Mouse (Mus musculus) brown adipose tissue, adult 24 weeks (tissue): ENCODE measurements around the gene Acox3. TPM values are rescaled to one million over a fixed set of nuclear protein-coding genes. Genes with fewer than 3 reads are reported as not detected.

Source experiments
- H3K27ac ChIP-seq: fragments of 200-500 bp; replicated peaks from 2 replicates; pipeline ENCODE4 v1.5.1; 2012; ENCODE audit warnings: low read depth, mild to moderate bottlenecking, low read length
- H3K4me1 ChIP-seq: fragments of 200-500 bp; 2 replicates; pipeline ENCODE4 v1.6.1; 2012; ENCODE audit warnings: low read length, mixed read lengths; ENCODE audit not compliant: control insufficient read depth, insufficient read depth, insufficient read length
- H3K4me3 ChIP-seq: fragments of 200-500 bp; 2 replicates; pipeline ENCODE4 v1.5.1; 2012; ENCODE audit warnings: low read depth, mild to moderate bottlenecking, low read length, moderate library complexity; ENCODE audit not compliant: insufficient read depth
- polyA plus RNA-seq: library from polyadenylated mRNA; stranded (reverse); fragments of >200 nt; gene quantifications from 2 replicates; pipeline ENCODE4 v1.2.4, GENCODE M21; 2012; ENCODE audit not compliant: missing spikeins, insufficient read depth, insufficient read length

The Acox3 gene
- polyA plus RNA-seq, 1 experiment = 24.1 TPM

GRCm38 (mm10) chr5:35593272-35593671, 10.4 kb downstream of the Acox3 start:
- no peak overlapping the region for H3K27ac ChIP-seq
- no peak overlapping the region for H3K4me3 ChIP-seq
- no peaks in the 10 kb centered on the region for H3K4me1 ChIP-seq

GRCm38 (mm10) chr5:35594768-35595167, 11.9 kb downstream of the Acox3 start:
- Histone ChIP-seq H3K4me3 (no peak overlapping the region), H3K4me1 (no peaks in the 10 kb centered on the region), H3K27ac (no peak overlapping the region)

- Histone ChIP-seq H3K27ac (no peak overlapping the region), H3K4me3 (no peak overlapping the region), H3K4me1 (no peaks in the 10 kb centered on the region)
Measured at GRCm38 (mm10) chr5:35595706-35596105, 12.9 kb downstream of the Acox3 start.

GRCm38 (mm10) chr5:35596169-35597160, 13.6 kb downstream of the Acox3 start:
- H3K4me1 ChIP-seq = no peaks in the 10 kb centered on the region
- H3K27ac ChIP-seq = no peak overlapping the region
- H3K4me3 ChIP-seq = no peak overlapping the region

DNA sequence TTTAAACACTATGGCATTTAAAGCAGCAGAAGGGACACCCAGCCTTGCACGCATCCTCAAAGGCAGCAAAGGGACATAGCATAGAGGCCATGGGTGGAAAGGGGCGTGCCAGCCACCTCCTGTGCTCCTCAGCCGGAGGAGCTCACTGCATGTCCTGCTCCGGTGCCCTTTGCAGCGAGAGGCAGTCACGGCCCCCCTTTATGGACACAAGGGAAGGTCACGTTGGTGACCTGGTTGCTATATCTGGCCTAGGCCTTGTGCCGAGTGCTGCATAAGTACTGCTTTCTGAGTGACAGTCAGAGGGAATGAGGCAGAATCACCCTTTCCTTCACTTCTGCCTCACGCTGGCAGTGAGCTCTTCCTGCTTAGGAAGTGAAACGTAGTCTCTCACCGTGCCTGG, 17.4 kb downstream of the Acox3 start:
- Histone ChIP-seq H3K4me3 (no peak overlapping the region), H3K4me1 (no peaks in the 10 kb centered on the region), H3K27ac (no peak overlapping the region)

DNA sequence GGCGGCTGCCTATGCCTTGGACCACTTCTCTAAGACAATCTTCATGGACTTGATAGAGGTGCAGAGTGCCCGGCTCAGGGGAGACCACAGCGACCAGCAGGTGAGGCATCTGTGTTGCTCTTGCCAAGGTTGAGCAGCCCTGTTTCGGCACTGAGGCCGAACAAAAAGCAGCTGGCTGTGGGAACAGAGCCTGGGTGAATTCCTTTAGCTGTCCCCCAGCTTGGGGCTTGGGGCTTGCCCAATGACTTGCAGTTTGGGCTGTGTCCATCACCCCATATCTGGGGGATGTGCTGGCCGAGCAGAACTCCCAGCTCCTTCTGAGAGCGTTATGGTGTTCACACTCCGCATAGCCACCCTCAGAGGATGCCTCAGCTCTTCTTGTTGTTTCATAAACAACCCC, 18.7 kb downstream of the Acox3 start:
- no peaks in the 10 kb centered on the region for H3K4me1 ChIP-seq
- H3K27ac ChIP-seq = no peak overlapping the region
- no peak overlapping the region for H3K4me3 ChIP-seq

- H3K27ac ChIP-seq = no peak overlapping the region
- H3K4me3 ChIP-seq = no peak overlapping the region
- peaks cover 9% of the 10 kb centered on the region for H3K4me1 ChIP-seq
Measured at GRCm38 (mm10) chr5:35605355-35605754, 22.5 kb downstream of the Acox3 start.

- Histone ChIP-seq H3K4me3 (no peak overlapping the region), H3K27ac (no peak overlapping the region), H3K4me1 (peaks cover 9% of the 10 kb centered on the region)
Measured at GRCm38 (mm10) chr5:35606800-35607199, 24.0 kb downstream of the Acox3 start.

GRCm38 (mm10) chr5:35607784-35608183, 24.9 kb downstream of the Acox3 start:
- Histone ChIP-seq H3K27ac (no peak overlapping the region), H3K4me3 (no peak overlapping the region), H3K4me1 (peaks cover 9% of the 10 kb centered on the region)

GRCm38 (mm10) chr5:35608559-35608958, 25.7 kb downstream of the Acox3 start:
- no peak overlapping the region for H3K4me3 ChIP-seq
- H3K4me1 ChIP-seq = peaks cover 9% of the 10 kb centered on the region
- H3K27ac ChIP-seq = no peak overlapping the region; the same call in 1 of the 2 replicates

- H3K27ac ChIP-seq = no peak overlapping the region; the same call in 1 of the 2 replicates
- H3K4me1 ChIP-seq = peaks cover 10% of the 10 kb centered on the region
- H3K4me3 ChIP-seq = no peak overlapping the region
Measured at GRCm38 (mm10) chr5:35609381-35609780, 26.5 kb downstream of the Acox3 start.

GRCm38 (mm10) chr5:35609971-35610370, 27.1 kb downstream of the Acox3 start:
- peaks cover 12% of the 10 kb centered on the region for H3K4me1 ChIP-seq
- H3K27ac ChIP-seq = no peak overlapping the region
- no peak overlapping the region for H3K4me3 ChIP-seq

GRCm38 (mm10) chr5:35610381-35610780, 27.5 kb downstream of the Acox3 start:
- no peak overlapping the region for H3K27ac ChIP-seq
- peaks cover 12% of the 10 kb centered on the region for H3K4me1 ChIP-seq

DNA sequence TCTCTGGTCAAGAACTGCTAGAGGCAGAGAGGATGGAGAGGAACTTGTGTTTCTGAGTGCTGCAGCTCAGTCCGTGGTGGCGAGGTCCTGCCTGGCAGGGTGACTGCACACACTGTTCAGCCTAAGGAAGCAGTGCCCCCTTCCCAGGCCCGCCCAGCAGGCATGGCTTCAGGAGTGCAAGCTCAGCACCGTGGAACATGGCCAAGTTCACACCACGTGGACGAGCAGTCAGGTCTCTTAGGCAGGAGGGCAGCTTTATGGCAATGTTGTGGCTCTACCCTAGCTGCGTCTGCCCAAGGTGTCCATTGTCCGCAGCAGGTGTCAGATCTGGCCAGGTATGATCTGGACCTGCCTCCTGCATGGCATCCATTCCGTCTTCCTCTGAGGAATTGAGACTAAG, 28.3 kb downstream of the Acox3 start:
- Histone ChIP-seq H3K4me1 (peaks cover 12% of the 10 kb centered on the region), H3K4me3 (no peak overlapping the region), H3K27ac (no peak overlapping the region)

More at GRCm38 (mm10) chr5:35610381-35610780, 27.5 kb downstream of the Acox3 start:
- H3K4me3 ChIP-seq = no peak overlapping the region

DNA sequence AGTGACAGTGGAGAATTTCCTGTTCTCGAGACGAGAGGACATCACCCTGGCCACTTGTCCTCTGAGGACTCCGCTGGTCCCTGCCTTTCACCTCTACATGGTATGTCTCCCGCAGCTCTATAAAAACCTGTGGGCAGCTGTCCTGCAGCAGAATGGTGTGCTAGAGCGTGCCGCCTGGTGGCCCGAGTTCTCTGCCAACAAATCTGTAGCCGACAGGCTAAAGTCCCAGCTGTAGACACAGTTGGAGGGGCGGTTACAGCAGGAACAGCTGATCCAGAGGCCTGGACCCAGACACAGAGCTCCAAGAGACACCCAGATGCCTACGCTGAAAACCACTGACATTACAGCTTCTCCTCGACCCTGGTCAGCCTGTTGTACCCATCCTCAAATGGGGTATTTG, 29.1 kb downstream of the Acox3 start:
- Histone ChIP-seq H3K4me3 (no peak overlapping the region), H3K4me1 (peaks cover 12% of the 10 kb centered on the region), H3K27ac (no peak overlapping the region)

DNA sequence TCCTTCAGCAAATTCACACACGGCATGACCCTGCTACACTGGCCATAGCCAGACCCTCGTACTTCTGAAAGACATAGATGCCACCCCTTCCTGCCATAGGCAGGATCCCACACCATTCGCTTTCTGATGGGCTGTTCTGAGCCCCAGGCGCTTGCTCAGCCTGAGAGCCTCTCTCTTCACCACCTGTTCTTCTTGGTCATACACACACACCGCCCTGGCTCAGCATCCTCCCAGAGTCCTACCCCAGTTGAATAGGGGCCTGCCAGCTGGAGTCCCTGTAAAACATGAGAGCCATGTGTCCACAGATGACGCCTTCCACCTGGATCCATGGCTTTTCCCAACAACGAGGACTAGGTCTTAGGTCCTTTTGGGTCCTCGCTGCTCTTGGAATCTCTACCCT, 29.9 kb downstream of the Acox3 start:
- Histone ChIP-seq H3K4me1 (peaks cover 12% of the 10 kb centered on the region), H3K27ac (no peak overlapping the region), H3K4me3 (no peak overlapping the region)
